Mouse (Mus musculus) yolk sac, embryonic 10.5 days (tissue): ENCODE data around the gene Vmn2r124.
"Not testable (repeated sequence)": the region's sequence is repeated elsewhere in the genome, so short reads cannot be mapped to it uniquely, and the experiment has no call there.

ENCODE experiments used
- DNase-seq: peaks from one replicate; pipeline ENCODE4 v3.0.0-alpha.2; 2017; ENCODE audit warnings: low spot score

The Vmn2r124 gene

GRCm38 (mm10) chr17:18049124-18049523 lies at the start of gene Vmn2r124:
Gene Vmn2r124, plus strand, starts transcription at chr17:18049424.
- no peak for DNase-seq

- DNase-seq: no peak
Measured at GRCm38 (mm10) chr17:18004752-18005151, 44.5 kb upstream of the Vmn2r124 start.

DNA sequence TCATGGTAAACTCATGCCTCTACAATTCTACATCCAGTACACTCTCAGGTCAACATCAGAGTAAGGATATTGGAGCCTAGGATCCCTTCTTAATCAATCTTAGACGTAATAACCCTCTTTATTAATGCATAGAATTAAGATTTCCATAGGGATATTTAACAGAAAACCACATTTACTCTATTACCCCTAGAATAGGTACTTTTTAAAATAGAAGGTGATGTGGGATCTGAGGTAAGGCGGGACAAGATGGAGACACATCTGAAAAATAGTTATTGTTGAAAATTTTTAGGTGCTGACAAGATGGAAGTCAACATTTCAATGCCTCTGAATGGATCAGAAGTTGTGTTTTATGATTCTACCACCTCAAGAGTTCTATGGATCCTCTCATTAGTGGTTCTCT lies 27.8 kb upstream of the Vmn2r124 start, which contains the start of gene Fpr-rs4:
Gene Fpr-rs4 (plus strand): TSS at position 301 of the 400 bp plus-strand sequence.
- DNase-seq: no peak

DNA sequence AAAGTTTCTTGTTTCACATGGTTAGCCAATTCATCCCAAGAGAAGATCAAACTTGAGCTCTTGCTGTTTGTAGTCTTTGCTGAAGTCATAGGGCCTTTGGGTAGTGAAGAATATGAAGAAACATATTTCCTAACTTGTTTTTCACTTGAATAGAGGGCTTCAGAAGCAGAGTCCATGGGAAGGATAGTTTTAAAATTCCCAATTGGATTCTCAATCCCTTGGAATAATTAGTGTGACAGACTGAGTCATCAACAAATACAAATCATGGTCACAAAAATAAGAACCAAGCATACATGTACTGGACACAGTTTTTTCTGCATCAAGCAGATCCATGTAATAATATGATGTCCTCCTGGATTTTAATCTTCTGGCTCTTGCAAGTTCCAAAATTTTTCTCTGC lies 35.5 kb downstream of the Vmn2r124 start, which contains the start of gene Vmn2r91:
Gene Vmn2r91 (plus strand): TSS at position 301 of the 400 bp plus-strand sequence.
- not testable (repeated sequence) for DNase-seq

DNA sequence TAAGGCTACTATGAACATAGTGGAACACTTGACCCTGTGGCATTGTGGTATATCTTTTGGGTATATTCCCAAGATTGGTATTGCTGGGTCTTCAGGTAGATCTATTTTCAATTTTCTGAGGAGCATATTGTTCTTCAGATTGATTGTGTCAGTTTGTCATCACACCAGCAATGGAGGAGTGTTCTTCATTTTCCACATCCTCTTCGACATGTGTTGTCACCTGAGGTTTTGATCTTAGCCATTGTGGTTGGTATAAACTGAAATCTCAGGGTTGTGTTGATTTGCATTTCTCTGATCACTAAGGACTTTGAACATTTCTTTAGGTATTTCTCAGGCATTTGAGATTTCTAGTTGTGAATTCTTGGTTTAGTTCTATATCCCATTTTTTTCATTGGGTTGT lies 46.4 kb downstream of the Vmn2r124 start:
- DNase-seq: not testable (repeated sequence)

DNA sequence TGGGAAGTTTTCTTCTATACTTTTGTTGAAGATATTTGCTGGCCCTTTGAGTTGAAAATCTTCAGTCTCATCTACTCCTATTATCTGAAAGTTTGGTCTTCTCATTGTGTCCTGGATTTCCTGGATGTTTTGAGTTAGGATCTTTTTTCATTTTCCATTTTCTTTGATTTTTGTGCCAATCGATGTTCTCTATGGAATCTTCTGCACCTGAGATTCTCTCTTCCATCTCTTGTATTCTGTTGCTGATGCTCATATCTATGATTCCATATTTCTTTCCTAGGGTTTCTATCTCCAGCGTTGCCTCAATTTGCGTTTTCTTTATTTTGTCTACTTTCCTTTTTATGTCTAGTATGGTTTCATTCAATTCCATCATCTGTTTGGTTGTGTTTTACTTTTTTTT lies 53.0 kb downstream of the Vmn2r124 start:
- not testable (repeated sequence) for DNase-seq
